Mouse (Mus musculus): ENCODE results near the gene Rab3d.

DNA sequence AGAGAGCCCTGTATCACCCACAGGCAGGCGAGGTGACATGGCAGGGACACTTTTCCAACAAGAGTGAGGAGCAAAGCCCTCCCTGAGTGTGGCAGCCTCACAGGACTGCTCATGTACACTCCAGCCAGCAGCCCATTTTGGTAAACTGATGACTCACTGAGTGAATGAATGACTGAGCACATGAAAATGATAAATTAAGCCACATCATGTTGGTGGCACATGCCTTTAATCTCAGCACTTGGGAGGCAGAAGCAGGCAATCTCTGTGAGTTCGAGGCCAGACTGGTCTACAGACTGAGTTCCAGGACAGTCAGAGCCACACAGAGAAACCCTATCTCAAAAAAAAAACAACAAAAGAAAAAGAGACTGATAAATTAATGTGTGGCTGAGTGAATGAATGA is 60.5 kb downstream of the Rab3d start:
- TF ChIP-seq POLR2A (IDR thresholded peaks at IDR 0.05; ENCODE audit: control insufficient read depth, extremely low read depth, insufficient read depth, low read length, poor library complexity) = no peak
- TF ChIP-seq CTCF (IDR thresholded peaks at IDR 0.05; ENCODE audit: borderline replicate concordance, control insufficient read depth, extremely low read depth, insufficient read depth, low read length, poor library complexity) = no peak
